Mouse (Mus musculus) frontal cortex, adult (tissue): ENCODE data around the gene Asxl1.
A peak's percentile ranks its signal among the peaks of the same experiment; 100 is the strongest.
"Not testable (repeated sequence)": the region's sequence is repeated elsewhere in the genome, so short reads cannot be mapped to it uniquely, and the experiment has no call there.

Experiments used
- ATAC-seq: cut with Nextera tagmentation; 2 replicates; pipeline ENCODE4 v1.9.2; 2017; ENCODE audit warnings: mild to moderate bottlenecking, moderate library complexity, mixed read lengths; ENCODE audit not compliant: low TSS enrichment

Gene Asxl1

DNA sequence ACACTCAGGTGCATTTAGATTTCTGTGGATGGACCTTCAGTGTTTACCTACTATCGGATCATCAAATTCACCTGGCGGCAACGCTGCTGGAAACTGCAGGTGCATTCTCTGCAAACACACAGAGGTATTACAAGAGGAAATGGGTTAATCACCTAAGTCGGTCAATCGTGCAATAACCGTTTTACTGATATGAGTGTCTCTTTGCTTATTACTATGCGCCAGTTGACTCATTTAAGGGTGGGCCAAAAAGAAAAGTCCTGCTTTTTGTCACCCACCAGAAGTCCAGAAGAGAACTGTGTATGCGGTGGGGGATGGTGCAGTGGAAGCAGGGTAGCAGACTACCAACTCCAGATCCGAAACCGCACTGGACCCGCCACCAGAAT is 567 bp upstream of the Asxl1 start:
- ATAC-seq: no peak

DNA sequence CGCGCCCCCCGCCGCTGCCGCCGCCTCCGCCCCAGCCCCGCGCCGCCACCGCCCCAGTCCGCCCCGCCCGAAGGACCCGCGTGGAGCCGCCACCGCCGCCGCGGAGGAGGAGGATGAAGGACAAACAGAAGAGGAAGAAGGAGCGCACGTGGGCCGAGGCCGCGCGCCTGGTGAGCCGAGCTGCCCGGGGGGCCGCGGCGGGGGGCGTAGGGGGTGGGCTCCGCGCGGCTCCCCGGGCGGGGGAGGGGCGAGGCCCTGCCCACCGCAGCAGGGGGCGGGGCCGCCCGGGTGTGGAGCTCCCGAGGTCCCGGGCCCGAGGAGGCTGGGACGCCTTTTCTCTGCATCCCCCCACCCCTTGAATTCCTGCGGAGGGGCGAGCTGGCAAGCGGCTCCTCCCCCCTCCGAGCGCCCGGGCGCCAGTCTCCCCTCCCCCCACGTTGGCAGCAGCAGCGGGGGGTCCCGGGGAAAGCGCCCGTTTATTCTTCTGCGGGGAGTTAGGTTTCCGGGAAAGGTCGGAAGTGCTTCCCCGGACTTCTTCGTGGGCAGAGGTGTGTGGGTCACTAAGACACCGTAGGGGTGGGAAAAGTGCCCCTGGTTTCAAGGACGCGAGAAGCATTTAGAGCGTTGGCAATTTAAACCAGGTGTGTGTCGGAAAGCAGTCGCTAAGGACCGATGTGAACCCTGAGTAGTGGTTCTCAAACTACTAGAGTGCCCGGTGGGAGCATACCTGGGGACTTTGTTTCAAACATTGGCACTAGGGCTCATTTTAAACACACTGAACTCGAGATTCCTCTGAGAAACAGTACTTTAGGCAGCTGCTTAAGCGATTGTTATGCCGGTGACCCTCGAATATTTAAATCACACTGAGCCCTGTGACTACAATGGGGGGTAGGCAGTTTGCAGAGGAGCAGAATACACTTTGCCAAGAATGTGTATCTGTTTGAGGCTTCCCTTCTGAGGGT is 873 bp downstream of the Asxl1 start:
- no peak for ATAC-seq

DNA sequence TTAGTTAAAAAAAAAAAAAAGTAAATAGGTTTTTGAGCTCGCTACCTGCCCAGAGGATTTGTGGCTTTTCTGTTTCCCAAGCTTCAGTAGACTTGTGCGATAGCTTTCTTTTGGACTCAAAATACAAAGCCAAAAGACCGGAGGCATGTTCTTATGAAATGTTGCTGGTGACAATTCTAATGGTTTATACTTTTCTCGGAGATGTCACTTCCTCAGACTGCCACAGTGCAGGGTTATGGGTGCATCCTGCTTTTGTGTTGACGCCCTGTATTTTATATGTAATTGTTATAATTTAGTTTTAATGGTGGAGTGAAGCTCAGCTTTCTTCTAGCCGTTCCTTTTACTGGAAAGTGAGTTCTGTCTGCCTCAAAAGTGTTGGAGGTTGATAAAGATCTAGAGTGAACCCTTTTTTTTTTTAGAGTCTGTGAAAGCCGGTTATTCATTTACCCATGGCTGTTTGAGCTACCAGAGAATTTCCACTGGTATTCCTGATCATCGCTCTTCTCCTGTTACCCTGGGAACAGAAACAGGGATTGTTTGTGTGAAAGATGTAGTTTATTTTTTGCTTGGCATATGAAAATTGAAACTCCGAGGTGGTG is 1.7 kb downstream of the Asxl1 start:
- ATAC-seq: no peak

DNA sequence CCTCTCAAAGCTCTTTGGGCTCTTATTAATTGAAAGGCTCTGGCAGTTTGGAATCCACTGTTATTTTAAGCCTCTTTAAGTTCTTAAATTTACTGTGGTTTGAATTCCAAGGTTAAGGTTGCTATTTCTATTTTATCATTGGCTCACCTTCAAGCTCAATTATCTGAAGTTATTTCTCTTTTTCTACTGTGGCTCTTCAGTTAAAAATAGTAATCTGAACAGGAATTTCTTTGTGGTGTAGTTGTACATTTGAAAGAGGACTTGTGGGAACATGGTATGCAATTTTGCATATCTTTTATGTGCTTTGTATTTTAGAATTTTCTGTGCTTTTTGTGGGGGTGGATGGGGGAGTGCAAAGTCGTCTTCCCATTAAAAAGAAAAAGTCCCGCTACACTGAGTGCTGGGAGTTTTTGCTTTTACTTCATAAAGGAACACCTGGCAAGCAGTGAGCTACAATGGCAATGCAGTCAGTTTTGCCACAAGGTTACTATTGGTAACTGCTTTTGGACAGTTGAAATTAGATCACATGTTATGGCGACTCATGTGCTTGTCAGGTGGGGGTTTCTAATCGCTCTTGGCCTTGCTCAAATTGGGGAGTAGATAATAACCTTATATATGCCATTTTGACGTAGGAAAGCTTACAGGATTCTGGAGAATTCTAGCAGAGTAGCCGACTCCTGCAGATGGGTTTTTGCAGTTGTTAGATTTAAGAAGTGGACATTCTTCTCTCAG is 2.6 kb downstream of the Asxl1 start:
- ATAC-seq: no peak

DNA sequence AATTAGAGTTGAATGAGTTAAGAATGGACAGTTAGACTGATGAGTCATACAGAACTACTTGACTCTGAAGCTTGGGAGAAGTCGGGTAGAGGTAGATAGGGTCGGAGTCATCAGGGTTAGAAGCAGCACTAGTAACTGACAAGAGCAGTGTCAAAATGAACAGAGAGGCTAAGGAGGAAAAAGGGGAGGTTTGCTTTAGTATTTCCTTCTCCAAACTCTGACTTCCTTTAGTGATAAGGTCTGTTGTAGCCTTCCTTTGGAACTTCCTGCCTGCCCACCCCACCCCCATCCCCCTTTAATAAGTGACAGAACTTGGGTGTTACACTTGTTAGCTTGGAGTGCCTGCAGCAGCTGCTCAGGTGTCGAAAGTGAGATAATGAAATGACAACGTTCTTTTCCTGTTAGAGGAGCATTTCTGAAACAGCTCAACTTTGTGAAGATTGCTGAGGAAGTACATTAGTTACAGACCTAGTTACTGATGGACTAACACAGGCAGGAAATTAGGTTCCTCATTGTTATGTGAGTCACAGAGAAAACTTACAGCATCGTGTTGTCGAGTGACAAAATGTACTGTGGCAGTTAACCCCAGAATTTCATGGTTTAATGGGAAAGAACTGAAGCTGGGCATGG is 5.0 kb downstream of the Asxl1 start:
- ATAC-seq: no peak

DNA sequence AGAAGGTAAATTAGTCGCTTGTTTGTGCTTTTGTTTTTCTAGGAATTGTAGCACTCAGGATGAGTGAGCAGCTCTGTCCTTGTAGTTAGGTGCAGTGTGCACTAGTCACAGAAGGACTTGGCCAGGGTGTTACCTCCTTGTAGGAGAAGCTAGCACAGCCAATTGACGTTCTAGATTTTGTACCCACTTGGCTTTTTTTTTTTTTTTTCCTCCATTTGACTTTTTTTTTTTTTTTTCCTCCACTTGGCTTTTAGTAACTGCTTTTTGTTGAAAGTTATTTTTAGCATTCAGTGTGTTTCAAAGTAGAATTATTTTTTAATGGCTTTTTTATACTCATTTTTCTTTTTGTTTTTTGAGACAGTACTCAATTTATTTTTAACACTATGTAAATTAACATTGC is 9.0 kb downstream of the Asxl1 start:
- ATAC-seq: no peak

DNA sequence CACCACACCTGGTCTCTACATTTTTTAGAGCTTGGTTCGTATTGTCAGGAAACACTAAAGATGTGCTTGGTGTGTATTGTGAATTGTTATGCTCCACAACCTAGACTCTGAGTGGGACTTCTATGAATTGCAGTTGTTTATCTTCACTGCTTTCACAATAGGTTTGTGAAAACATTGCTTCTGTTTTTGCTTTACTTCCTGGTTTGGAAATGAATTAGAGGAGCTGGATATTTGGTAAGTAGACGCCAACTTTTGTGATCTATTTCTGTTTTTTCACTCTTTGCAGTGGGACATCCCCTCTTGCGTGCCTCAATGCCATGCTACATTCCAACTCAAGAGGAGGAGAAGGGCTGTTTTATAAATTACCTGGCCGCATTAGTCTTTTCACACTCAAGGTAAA is 11.2 kb downstream of the Asxl1 start:
- no peak for ATAC-seq

DNA sequence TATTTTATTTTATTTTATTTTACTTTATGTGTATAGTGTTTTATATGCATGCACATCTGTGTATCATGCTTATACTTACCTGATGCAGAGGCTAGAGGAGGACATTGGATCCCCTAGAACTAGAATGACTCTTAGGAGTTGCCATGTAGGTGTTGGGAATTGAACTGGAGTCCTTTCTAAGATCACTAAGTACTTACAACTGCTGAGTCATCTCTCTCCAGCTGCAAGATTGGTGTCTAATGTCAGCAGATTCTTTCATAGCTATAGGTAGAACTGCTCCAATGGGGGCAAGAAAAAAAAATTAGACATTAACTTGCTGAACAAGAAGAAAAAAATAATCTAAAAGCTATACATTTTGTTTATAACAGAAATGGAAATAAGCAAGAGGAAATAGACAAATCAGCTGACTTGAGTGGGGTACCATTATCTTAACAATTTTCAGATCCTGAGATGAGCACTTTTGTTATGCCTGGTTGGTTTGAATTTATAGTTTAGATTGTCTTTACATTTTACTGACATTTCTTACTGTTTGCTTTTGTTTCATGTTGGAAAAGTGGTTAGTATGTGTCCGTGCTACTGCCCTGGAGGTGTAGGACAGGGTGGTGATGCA is 15.6 kb downstream of the Asxl1 start:
- no peak for ATAC-seq

DNA sequence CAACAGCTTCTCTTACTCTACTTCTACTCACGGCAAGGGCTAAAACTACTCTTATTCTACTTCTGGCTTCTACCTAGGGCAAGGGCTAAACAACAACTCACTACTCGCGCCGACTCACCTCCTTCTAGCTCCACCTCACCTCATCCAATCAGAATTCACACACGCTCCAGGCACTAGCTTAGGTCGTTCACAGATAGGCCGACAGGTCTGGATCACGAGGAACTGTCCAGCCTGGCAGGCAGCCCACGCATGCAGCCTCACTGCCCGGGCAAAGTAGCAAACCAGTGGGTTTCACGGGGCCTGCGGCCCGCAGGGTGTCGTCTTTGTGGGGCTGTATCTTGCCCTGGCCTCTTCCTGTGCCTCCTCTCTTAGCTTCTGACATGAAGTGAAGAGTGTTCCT is 18.9 kb downstream of the Asxl1 start:
- not testable (repeated sequence) for ATAC-seq

DNA sequence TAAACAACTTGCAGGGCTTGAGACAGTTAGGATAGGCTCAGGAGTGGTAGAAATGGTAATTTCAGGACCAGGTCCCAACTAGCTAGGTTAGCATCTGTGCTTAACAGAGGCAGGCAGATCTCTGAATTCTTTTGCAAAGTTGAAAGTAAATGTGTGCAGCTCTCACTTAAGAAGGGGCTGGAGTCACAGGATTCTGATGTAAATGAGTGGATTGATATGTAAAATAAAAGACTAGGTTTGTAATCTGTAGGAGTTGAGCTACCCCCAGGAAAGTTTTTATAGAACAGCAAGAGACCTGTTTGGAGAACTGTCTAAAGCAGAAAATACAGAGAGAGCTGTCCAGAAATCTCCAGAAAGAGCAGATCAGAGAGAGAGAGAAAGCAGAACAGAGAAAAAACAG is 25.2 kb downstream of the Asxl1 start:
- peak; percentile 44 for ATAC-seq

DNA sequence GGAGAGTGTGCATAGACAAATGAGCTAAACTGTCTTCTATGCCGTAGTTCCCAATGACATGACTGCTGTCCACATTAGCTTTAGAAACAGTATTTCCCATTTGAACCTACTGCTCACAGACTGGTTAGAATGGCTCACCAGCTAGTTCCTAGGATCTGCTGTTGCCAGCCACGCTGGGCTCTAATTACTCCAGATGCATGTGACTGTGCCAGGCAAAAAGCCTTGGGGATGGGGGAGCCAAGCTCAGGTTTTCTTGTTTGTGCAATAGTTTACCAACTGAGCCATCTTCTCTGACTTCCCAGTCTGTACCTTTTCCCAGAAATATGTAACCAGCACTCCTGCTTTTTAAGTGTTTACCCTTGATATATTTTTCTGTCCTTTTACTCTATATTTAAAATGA is 29.8 kb downstream of the Asxl1 start:
- ATAC-seq: no peak

DNA sequence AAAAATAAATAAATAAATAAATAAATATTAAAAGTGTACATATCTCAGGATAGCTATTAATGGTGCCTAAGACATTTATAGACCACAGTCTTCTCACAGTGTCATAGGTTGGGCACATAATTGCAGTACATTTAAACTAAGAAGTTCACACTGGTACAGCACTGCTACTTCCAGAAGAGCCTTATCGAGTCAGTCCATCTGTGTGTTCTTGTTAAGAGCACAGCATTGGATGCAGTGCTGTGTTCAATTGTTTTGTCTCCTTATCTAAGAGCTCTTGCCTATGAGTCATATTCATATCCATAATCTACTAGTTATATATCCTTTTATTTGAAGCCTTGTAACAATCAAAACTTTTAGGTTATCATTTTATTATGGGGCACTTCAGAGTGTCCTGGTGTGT is 34.9 kb downstream of the Asxl1 start:
- ATAC-seq: no peak

DNA sequence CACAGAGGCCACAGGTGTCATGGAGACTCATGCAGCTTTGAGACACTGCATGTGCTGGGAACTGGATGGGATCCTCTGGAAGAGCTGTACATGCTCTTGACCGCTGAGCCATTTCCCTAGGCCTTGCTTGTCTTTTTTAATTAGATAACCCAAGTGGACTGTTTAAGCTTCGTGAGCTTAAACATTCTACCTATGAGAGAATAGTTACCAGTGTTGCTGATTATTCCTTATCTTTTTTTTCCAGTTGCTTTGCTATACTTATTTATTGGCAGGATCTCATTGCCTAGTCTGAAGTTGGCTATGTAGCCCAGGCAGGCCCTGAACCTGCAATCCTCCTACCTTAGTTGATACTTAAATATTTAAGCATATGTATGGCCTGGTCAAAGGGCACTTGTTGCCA is 44.2 kb downstream of the Asxl1 start:
- ATAC-seq: no peak

DNA sequence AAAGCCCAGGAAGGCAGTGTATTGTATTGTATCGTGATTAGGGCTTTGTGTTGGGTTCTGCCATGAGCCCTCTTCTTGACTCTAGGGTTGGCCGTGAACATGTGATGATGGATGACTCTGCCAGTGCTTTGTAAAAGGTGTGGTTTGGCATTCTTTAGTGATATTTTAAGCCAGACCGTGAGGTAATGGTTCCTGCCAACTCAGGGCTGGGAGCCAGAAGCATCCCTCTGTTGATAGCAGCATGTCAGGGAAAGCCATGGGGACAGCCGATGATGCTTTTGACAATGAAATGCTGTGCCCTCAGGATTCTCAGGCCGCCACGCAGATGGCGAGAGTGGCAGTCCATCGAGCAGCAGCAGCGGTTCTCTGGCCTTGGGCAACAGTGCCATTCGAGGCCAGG is 47.4 kb downstream of the Asxl1 start:
- no peak for ATAC-seq

DNA sequence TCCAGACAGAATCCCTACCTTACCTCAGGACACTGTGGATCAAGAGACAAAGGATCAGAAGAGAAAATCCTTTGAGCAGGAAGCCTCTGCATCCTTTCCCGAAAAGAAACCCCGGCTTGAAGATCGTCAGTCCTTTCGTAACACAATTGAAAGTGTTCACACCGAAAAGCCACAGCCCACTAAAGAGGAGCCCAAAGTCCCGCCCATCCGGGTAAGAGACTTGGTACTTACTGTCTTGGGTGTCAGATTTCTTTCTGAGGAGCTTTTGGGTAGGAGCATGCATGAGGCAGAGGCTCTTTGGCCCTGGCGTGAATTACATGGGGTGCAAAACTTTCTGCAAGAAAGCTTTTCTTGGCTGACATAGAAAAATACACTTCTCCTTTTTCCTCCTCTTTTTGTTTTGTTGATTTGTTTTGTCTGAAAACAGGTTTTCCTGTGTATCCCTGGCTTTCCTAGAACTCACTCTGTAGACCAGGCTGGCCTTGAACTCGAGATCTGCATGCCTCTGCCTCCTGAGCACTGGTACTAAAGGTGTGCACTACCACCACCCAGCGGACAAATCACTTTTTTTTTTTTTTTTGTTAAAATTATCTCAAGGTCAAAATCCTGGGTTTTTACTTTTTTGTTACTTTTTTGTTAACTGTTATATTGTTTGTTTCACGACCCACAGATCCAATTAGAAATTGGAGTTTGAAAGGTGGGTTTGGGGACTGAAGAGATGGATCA is 52.3 kb downstream of the Asxl1 start:
- ATAC-seq: no peak

DNA sequence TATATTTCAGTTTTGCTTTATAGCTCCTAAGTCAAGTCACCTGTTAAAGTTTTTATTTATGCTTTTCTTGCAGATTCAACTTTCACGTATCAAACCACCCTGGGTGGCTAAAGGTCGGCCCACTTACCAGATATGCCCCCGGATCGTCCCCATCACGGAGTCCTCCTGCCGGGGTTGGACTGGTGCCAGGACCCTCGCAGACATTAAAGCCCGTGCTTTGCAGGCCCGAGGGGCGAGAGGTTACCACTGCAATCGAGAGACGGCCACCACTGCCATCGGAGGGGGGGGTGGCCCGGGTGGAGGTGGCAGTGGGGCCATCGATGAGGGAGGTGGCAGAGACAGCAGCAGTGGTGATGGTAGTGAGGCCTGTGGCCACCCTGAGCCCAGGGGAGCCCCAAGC is 53.5 kb downstream of the Asxl1 start:
- ATAC-seq: no peak

DNA sequence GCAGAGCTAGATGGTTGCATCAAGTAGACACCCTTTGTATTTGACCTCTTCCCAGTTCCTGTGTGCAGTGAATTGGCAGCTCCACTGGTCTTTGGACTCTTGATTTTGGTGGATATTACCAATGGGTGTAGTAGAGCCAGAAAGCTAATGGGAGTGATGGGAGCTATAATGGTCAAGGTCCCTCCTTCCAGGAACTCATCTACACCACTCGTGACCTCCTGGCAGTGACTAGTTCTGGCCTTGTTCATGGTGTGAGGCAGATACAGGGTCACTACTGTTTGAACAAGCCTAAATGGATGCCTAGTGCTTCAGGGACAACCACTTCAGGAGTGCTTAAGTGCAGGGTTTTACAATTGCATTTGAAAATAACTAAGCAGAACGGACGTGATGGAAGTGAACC is 58.4 kb downstream of the Asxl1 start:
- ATAC-seq: no peak

DNA sequence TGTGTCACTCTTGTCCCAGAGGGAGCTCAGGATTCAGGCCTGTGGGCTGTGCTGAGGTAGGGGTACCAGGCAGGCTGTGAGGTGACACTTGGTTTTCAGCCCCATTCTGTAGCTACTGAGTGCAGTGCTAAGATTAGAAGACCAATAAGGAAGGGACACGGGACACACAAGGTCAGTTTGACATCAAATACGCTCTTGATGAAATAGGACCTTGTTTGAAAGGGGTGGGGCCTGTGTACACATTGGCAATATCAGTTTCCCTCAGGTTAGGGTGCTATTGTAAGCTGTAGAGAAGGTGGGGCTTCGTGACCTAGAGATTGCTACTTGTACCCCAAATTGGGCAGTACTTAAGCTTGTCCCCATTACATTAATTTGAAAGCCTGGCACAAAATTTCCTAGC is 59.3 kb downstream of the Asxl1 start:
- no peak for ATAC-seq

DNA sequence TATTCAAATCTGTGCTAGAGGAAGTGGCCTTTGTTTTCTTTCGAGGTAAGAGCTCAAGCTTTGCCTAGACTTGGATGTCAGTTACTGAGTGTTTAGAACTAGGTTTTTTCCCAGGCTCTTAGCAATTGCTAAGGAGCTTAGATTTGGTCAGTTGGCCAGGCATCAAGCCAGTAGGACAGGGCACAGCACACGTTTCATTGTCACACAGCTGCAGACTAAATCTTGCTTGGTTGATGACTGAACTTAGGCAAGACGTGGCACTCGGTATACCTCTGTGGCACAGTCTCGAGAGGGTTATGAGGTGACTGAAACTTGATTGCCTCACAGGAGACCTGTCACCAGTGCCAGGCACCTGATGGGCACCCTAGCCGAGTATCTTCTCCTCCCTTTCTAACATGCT is 61.3 kb downstream of the Asxl1 start:
- no peak for ATAC-seq

DNA sequence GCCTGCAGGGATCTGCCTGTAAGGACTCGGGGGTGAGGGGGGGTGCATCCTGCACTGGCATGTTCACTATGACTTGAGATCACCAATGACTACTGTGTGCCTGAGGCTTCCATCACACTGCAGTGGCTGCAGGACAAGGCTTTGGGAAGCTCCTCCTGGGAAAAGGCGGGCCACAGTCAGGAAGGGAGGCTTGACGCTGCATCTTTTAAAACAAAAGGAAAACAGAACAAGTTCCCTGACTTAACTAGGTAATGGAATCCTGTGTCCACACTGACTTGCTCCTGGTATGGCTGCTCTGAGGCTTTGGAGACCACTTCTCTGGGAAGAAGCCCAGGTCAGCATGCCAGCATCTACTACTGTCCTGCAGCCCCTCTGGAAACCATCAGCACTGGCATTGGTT is 63.3 kb downstream of the Asxl1 start:
- no peak for ATAC-seq

DNA sequence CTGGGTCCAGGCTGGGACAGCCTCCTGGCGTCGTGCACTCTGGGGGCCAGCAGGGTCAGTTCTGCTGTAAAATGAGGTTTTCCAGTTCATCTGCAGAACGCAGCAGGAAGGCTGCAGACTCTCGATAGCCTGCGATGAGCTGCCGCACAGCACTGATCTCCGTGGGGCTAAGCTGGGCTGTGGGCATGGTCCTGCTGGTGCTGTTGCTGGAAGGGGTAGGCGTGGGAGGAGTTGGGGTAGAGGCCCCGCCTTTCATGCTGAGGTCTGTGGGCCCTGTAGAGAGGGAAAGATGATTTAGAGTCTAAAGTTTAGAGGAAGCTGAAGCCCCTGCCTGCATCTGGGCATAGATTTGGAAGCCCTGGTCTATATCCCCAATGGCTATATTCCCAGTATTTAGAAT is 65.9 kb downstream of the Asxl1 start:
- no peak for ATAC-seq
